Mouse (Mus musculus): ENCODE measurements around the gene Mafg.

- no peak for TF ChIP-seq POU5F1 (IDR thresholded peaks at IDR 0.05; ENCODE audit: borderline replicate concordance, low read length)
- TF ChIP-seq CTCF (conservative IDR thresholded peaks at IDR 0.05; ENCODE audit: low read length) = peak; percentile 100
- TF ChIP-seq NANOG (IDR thresholded peaks at IDR 0.05; ENCODE audit: borderline replicate concordance, low read length) = no peak
These were observed 53.9 kb downstream of the Mafg start for GRCm38 (mm10) chr11:120579316-120580107.

Data from E14TG2a.4 (cell line).